Mouse (Mus musculus): ENCODE results near the gene Ext2.

Ext2 gene

DNA sequence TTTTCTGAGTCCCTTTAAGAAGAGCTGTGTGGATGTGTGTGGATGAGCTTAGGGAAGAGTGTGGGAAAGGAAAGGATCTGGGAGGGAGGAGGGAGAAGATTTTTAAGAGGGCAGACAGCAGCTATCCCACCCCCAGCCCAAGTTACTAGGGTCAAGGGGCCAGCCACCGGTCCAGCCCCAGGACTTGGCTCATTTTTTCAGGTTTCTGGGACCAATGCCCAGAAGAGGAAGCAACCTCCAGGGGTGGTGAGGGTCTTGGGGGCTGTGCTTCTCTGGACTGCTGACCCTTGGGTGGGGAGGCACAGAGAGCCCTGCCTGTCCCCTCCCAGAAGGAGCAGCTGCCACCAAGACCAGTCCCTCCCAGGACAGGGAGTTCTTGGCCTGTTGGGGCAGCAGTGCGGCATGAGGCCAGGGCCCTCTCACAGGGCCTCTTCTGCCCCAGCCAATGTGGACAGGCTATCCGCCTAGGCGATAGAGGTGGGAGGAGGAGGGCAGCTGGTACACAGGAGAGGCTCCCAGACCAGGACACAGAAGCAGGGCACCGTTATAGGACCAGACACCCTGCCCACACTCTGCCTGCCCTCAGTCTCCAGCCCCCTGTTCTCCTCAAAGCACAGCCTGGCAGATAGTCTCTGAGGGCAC lies 203.0 kb downstream of the Ext2 start:
- no peak for DNase-seq (ENCODE audit: low spot score)

DNA sequence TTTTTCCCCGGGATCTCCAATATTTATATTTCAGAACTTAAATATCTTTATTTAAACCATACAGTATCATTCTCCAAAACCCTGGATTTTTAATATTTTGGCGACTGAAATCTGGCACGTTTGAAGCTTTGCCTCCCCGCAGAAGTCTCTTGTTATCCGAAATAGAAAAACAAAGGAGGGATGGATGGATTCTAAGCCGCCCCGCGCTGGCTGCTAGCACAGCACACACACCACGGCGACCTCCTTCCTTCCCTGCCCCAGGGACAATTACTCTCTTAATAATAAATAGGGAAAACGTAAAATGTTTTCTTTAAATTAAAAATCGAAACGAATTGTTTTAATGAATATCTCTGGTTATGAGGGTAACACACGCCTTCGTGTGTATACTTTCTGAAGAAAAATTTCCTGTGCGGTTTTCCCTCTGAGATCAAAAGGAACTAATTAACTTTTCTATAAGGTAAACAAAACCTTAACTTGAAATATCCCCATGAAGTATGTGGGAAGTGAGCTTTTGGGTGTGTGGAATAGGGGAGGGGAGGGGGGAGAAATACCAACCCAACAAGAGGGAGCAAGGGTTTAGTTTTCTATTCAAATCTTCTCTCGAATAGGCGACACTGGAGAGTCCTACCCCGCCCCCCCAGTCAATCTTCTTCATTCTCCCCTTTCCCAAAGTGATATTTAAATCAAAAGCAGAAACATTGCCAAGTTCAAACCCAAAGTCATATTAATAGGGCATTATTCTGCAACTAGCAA lies 203.7 kb downstream of the Ext2 start:
- no peak for DNase-seq (ENCODE audit: low spot score)

GRCm38 (mm10) chr2:93615845-93616689 lies 206.3 kb downstream of the Ext2 start:
- DNase-seq (ENCODE audit: low spot score), result no peak

- DNase-seq (ENCODE audit: low spot score), result no peak
Measured at GRCm38 (mm10) chr2:93613020-93613419, 209.3 kb downstream of the Ext2 start.
